Mouse (Mus musculus) ovary, postnatal 10 days (tissue): ENCODE results near the gene Arhgdib.

Source experiments
- DNase-seq: peaks from one replicate; pipeline ENCODE4 v3.0.0; 2022; ENCODE audit warnings: low spot score

Arhgdib gene

GRCm38 (mm10) chr6:136950171-136950570, 8.5 kb upstream of the Arhgdib start:
- DNase-seq, result no peak

- no peak for DNase-seq
Observed at GRCm38 (mm10) chr6:136947716-136948115, 6.0 kb upstream of the Arhgdib start.

GRCm38 (mm10) chr6:136946943-136947342, 5.2 kb upstream of the Arhgdib start:
- no peak for DNase-seq

GRCm38 (mm10) chr6:136946241-136946640, 4.5 kb upstream of the Arhgdib start:
- no peak for DNase-seq

DNA sequence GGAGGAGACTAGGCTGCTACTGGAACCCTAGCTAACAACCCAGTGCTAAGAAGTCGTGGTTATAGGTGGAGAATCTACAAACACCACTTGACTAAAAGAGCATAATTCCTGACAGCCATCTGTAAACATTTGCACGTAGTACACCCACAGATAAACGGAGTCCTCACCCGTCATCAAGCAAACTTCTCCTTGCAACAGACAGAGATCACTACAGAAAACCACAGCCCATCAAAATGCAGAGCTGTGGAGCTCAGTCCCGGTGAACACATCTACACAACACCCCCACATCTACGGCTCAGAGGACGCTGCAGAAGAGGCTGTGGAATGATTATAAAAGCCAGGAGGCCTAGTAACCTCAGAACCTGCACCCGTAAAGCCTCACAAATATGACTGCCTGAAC, 2.8 kb upstream of the Arhgdib start:
- DNase-seq, result no peak

- DNase-seq, result no peak
Observed at GRCm38 (mm10) chr6:136943392-136943791, 1.7 kb upstream of the Arhgdib start.

GRCm38 (mm10) chr6:136942280-136942679, 581 bp upstream of the Arhgdib start:
- DNase-seq, result no peak

DNA sequence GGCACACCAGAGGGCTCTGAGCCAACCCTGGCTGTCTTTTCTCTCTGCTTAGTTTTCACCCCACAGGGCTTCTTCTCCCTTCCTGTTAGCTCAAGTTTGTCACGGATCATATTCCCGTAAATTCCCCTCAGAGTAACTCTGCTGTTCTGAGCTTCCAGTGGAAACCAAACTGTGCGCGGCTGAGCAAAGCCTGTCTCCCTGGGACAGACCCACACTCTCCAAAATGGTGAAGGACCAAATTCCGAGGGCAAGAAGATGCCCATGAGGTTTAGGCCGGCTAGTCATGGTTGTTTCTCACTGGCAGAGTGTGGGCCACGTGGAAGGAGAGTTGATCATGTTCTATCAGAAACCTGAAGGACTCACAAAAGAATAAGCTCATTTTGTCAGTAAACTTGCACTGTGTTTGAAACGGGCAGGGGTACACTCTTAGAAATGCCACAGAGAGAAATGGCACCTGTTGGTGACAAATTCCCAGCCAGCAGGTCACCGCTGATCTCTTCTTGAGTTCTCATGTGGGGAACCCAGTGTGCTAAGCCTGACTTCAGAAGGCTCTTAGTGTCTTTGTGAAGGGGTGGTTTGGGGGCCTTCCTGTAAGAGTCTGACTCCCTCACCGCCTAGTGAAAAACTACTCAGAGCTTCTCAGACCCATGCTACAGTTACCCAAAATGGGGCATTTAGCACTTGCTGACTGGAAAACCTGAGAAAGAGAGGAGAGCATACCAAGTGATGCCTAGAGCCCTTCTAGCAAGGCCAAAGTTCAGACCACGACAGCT, 1.3 kb downstream of the Arhgdib start:
- no peak for DNase-seq

DNA sequence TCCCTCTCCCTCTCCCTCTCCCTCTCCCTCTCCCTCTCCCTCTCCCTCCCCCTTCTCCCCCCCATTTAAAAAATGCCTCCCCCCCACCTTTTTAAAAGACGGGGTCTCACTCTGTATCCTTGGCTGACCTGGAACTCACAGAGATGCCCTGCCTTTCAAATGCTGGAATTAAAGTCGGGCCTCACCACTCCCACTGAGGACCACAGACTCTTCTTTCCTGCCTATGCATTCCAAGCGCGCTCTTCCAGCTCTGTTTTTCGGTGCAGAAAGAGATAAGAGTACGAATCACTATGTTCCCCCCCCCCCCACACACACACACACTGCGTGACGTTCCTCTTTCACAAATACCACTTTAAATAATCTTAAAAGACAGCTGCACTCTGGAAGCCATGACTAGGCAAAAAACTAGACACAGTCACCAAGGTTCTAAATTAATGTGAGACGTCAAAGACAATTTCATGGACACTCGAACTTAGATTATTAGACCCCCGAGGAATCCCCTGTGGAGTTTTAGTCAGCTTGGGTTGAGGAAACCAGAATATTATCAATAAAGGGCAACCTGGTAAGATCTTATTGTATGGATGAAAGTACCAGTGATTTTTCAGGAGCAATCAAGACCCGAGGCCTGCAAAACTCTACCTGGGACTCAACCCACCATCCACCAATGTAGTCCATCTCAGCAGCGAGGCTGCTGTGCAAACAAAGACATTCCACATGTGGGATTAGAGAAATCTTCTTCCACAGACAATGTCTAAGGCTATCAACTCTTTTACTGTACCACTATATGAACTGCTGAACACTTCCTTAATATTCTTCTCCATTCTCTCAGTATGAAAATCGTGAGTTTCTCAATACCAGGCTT, 2.1 kb downstream of the Arhgdib start:
- no peak for DNase-seq

GRCm38 (mm10) chr6:136938331-136939126, 3.2 kb downstream of the Arhgdib start:
- DNase-seq, result no peak

DNA sequence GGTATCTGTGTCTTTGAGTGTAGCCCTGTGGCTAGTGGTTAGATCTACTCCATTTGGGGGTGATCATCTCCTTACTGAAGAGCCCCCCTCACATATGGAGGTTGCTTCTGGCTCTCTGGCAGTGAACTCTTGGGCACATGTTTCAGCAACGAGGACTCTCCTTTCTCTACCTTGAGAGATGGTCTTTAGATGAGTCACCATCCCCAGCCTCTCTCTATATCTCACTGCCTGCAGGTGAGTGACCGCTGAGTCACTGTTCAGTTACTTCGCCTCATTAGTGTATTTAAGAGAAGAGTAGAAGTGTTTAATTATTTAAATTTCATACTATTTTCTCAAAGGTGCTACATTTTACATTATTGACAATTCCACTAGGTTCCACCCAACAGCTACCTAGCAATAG, 4.6 kb downstream of the Arhgdib start:
- DNase-seq, result no peak

DNA sequence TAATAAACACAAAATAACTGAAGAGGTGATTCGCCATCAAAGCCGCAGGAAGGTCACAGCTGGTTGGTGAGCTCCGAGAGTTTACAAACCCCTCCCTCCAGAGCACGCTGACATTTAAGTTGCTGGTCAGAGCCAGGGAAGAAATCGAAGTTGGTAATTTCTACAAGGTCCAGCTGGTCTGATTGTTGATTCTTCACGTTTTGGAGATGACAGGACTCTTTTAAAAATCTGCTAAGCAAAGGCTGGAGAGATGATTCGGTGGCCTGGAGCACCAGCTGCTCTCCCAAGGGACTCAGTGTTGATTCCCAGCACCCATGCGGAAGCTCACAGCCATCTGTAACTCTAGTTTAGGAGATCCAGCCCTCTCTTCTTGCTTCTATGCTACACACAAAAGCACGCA, 5.3 kb downstream of the Arhgdib start:
- no peak for DNase-seq

DNA sequence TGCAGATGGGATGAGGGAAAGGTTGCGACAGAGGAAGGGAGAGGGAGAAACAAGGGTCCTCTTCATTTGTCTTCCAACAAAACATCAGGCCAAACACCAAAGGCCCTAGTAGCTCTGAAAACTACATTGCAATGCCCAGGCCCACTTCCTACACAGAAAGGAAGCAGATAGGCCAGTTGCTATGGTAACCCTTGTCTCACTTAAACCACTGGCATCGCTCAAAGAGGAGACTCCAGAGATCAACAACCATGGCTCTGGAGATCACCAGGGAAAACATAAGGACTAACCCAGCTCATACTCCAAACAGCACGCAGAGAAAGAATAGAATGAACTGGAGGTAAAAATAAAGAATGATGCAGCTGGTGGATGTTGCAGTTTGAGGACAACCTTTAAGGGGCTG, 6.5 kb downstream of the Arhgdib start:
- no peak for DNase-seq

DNA sequence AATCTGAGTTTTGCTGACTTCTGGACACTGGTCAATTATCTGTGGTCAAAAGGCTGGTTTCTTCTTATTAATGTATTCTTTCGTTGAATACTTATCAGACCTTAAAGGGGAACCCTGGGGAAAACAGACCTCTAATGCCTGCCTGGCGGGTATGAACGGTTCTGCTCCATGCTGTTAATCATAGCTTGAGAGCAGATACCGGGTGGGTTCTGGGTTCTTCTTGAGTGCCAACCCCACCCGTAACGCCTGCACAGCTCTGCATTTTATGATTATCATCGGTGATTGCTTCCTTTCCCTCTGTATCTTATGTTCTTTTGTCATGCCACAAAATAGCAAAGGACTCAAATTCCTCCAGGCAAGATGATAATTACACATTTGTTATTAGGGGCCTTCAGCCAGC, 7.6 kb downstream of the Arhgdib start:
- no peak for DNase-seq

DNA sequence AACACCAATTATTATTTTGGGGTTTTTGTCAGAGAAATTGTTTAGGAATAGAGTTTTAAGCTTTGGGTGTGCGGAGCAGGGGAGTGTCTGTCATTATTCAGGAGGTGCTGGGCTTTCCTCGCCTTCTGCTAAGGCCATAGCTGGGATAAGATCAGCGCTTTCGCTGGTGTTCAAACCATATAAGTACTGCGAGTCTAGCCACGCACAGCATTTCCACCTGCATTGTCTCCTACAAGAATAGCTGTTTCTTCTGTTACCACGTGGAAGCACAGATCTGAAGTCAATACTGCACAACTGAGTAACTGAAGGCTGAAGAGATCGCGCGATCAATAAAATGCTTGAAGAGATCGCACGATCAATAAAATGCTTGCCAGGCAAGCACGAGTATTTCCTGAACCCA, 10.5 kb downstream of the Arhgdib start:
- DNase-seq, result no peak

- DNase-seq, result no peak
Observed at GRCm38 (mm10) chr6:136930677-136931076, 11.0 kb downstream of the Arhgdib start.

DNA sequence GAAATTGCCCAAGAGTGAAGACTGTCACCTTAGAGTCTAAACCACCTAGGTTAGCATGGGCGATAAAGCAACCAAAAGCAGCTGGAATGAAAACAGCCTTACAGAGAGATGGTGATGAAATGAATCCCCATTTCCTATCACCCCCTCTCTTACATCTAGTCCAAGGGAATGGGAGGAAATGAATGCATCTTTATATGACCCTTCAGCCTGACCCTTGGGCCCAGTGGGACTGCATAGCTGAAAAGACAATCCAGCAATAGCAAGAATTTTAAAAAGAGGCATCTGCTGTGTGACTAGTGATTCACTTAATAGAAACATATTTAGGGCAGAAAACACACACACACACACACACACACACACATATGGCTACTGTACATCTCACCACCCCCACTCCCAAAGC, 14.1 kb downstream of the Arhgdib start:
- DNase-seq, result no peak

DNA sequence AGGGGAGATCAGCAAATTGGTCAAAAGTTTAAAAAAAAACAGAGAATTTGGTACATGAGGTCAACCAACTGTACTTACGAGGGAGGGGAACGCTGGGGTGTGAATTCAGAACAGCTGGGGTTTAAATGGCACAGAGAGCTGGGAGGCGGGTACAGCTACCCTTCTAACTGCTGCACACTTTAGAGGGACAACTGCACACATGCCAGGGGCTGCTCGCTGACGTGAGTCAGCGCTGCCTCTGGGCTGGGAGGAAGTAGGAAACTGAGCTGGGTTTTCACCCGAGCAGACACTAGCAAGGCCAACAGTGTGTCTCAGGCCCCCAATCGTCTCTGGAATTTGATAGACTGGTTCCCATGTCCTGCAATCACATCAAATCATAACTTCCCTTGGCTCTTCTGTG, 16.6 kb downstream of the Arhgdib start:
- DNase-seq, result no peak

DNA sequence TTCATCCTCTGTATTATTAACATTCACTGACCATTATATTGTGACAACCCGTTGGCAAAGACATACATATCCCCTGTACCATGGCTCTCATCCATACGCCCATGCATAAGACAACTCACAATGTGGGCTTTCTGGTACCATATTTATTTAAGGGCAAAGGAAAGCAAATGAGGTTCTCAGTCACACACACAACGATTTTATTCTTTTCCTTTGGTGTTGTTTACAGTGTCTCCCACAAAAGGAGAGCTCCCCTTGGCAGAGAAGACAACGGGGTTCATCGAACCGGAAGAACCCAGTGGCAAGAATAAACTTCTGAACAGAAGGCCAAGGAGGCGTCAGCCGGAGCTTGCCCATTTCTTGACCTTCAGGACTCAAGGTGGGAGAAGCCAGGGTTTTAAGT, 18.2 kb downstream of the Arhgdib start, which contains the start of gene Pde6h:
Pde6h (plus strand) TSS at position 301 of the 400 bp plus-strand sequence.
- no peak for DNase-seq

GRCm38 (mm10) chr6:136922871-136923270, 18.8 kb downstream of the Arhgdib start:
- DNase-seq, result no peak

DNA sequence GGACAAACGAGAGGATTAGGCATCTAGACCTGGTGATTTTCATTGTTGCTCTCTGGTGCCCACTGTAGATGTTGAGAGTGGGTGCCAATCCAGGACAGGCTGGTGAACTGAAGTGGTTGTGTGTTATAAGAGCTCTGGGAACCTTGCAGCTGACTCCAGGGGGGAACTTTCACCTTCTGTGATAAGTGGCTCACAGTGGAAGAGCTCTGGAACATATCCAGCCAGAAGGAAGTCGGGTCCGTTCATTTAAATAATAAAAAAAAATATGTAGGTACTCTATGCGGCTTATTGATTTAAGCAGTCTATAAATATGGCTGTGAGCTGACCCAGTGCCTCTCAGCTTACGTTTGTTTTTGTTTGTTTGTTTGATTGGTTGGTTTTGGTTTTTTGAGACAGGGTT, 19.6 kb downstream of the Arhgdib start, which contains the start of gene Erp27:
Erp27 (minus strand) TSS at position 101 of the 400 bp plus-strand sequence.
- no peak for DNase-seq

GRCm38 (mm10) chr6:136921601-136922000, 20.1 kb downstream of the Arhgdib start:
- no peak for DNase-seq
